Mouse (Mus musculus) olfactory bulb, adult 2 months (tissue): Measurements from ENCODE around the gene Zbtb42. TPM values are rescaled to one million over a fixed set of nuclear protein-coding genes. Genes with fewer than 3 reads are reported as not detected.
A peak's percentile ranks its signal among the peaks of the same experiment; 100 is the strongest.

Experiments used
- H3K27ac ChIP-seq: fragments of 200-500 bp; 2 replicates; pipeline ENCODE4 v1.5.1; 2012; ENCODE audit warnings: low read depth, low read length; ENCODE audit not compliant: insufficient read depth
- H3K4me1 ChIP-seq: fragments of 200-500 bp; 2 replicates; pipeline ENCODE4 v1.6.1; 2012; ENCODE audit warnings: low read length; ENCODE audit not compliant: control insufficient read depth, insufficient read depth
- H3K4me3 ChIP-seq: fragments of 200-500 bp; 2 replicates; pipeline ENCODE4 v1.5.1; 2012; ENCODE audit warnings: mild to moderate bottlenecking, low read depth, low read length, moderate library complexity; ENCODE audit not compliant: insufficient read depth
- CTCF ChIP-seq: fragments of 200-500 bp; IDR thresholded peaks from 2 replicates; pipeline ENCODE4 v1.5.1; 2012; ENCODE audit warnings: low read depth, mild to moderate bottlenecking, low read length, moderate library complexity; ENCODE audit not compliant: insufficient read depth
- POLR2A ChIP-seq: fragments of 200-500 bp; IDR thresholded peaks from 2 replicates; pipeline ENCODE4 v1.6.1; 2012; ENCODE audit warnings: mild to moderate bottlenecking, low read depth, low read length, moderate library complexity; ENCODE audit not compliant: insufficient read depth
- WGBS: fragments of 180-500 bp; shearing (Covaris S2); methylation state at CpG from one replicate; pipeline ENCODE4 v1.1.7; 2018; 5-methylcytosine and 5-hydroxymethylcytosine counted together
- polyA plus RNA-seq: library from polyadenylated mRNA; stranded (reverse); fragments of >200 nt; gene quantifications from 2 replicates; pipeline ENCODE4 v1.2.4, GENCODE M21; 2012; ENCODE audit warnings: low replicate concordance; ENCODE audit not compliant: missing spikeins, insufficient read depth, insufficient read length

Zbtb42 gene
- polyA plus RNA-seq, 1 experiment, result not detected

- 69% methylated on average over 6 of the region's 6 CpGs for WGBS
- TF ChIP-seq CTCF (no peak), POLR2A (no peak)
- H3K4me3 ChIP-seq, result no peak overlapping the region
- peaks cover 17% of the 10 kb centered on the region for H3K4me1 ChIP-seq
- no peak overlapping the region for H3K27ac ChIP-seq
Measured at GRCm38 (mm10) chr12:112702374-112703320, 24.0 kb downstream of the Zbtb42 start.

GRCm38 (mm10) chr12:112706704-112707572 is 28.3 kb downstream of the Zbtb42 start:
- H3K4me1 ChIP-seq, result peaks cover 9% of the 10 kb centered on the region
- TF ChIP-seq POLR2A (no peak), CTCF (peak; percentile 98)
- H3K27ac ChIP-seq, result no peak overlapping the region
- WGBS, result 13% methylated on average over 32 of the region's 32 CpGs
- H3K4me3 ChIP-seq, result no peak overlapping the region

- H3K27ac ChIP-seq, result no peak overlapping the region
- no peak overlapping the region for H3K4me3 ChIP-seq
- TF ChIP-seq POLR2A (no peak), CTCF (no peak)
- H3K4me1 ChIP-seq, result peaks cover 9% of the 10 kb centered on the region
- WGBS, result 20% methylated on average over 8 of the region's 8 CpGs
Measured at GRCm38 (mm10) chr12:112707573-112707869, 28.9 kb downstream of the Zbtb42 start.

- 39% methylated on average over 3 of the region's 3 CpGs for WGBS
- Histone ChIP-seq H3K27ac (no peak overlapping the region), H3K4me3 (no peak overlapping the region), H3K4me1 (peaks cover 8% of the 10 kb centered on the region)
- TF ChIP-seq CTCF (no peak), POLR2A (no peak)
Measured at GRCm38 (mm10) chr12:112713984-112714383, 35.4 kb downstream of the Zbtb42 start.

- TF ChIP-seq POLR2A (no peak), CTCF (no peak)
- no peak overlapping the region for H3K4me3 ChIP-seq
- H3K4me1 ChIP-seq, result peaks cover 14% of the 10 kb centered on the region
- H3K27ac ChIP-seq, result no peak overlapping the region
- WGBS, result 33% methylated on average over 7 of the region's 7 CpGs
Measured at GRCm38 (mm10) chr12:112717140-112717539, 38.5 kb downstream of the Zbtb42 start.

GRCm38 (mm10) chr12:112718995-112719394 is 40.4 kb downstream of the Zbtb42 start:
- Histone ChIP-seq H3K27ac (no peak overlapping the region), H3K4me1 (peaks cover 22% of the 10 kb centered on the region), H3K4me3 (no peak overlapping the region)
- TF ChIP-seq CTCF, result no peak
- 73% methylated on average over 5 of the region's 5 CpGs for WGBS

- Histone ChIP-seq H3K4me1 (peaks cover 25% of the 10 kb centered on the region), H3K27ac (no peak within 1 kb of the TSS), H3K4me3 (no peak within 1 kb of the TSS)
- WGBS, result 87% methylated on average over 6 of the region's 6 CpGs
- TF ChIP-seq POLR2A (no peak), CTCF (no peak)
Measured at GRCm38 (mm10) chr12:112720216-112720615, 41.6 kb downstream of the Zbtb42 start, which contains the start of gene Cep170b. Gene Cep170b, plus strand, starts transcription at chr12:112720455.

GRCm38 (mm10) chr12:112720890-112721423 is 42.3 kb downstream of the Zbtb42 start:
- no peak overlapping the region for H3K4me3 ChIP-seq
- peaks cover 27% of the 10 kb centered on the region for H3K4me1 ChIP-seq
- no peak overlapping the region for H3K27ac ChIP-seq
- no peak for TF ChIP-seq CTCF
- TF ChIP-seq POLR2A, result no peak
- WGBS, result 80% methylated on average over 12 of the region's 12 CpGs
